Mouse (Mus musculus) cortical plate, adult 2 months (tissue): ENCODE data around the gene Astl. TPM values are rescaled to one million over a fixed set of nuclear protein-coding genes. Genes with fewer than 3 reads are reported as not detected.
A peak's percentile ranks its signal among the peaks of the same experiment; 100 is the strongest.

Source experiments
- H3K27ac ChIP-seq: fragments of 200-500 bp; 2 replicates; pipeline ENCODE4 v1.5.1; 2012; ENCODE audit warnings: low read length, control low read depth, inconsistent platforms; ENCODE audit not compliant: insufficient read depth
- H3K4me1 ChIP-seq: fragments of 200-500 bp; 2 replicates; pipeline ENCODE4 v1.6.1; 2011; ENCODE audit warnings: low read length; ENCODE audit not compliant: control insufficient read depth, insufficient read depth
- H3K4me3 ChIP-seq: fragments of 200-500 bp; 2 replicates; pipeline ENCODE4 v1.5.1; 2011; ENCODE audit warnings: mild to moderate bottlenecking, low read length, control low read depth; ENCODE audit not compliant: insufficient read depth
- CTCF ChIP-seq: fragments of 200-500 bp; IDR thresholded peaks from 2 replicates; pipeline ENCODE4 v1.5.1; 2011; ENCODE audit warnings: mild to moderate bottlenecking, control low read depth, low read length; ENCODE audit not compliant: insufficient read depth; ENCODE audit errors: extremely low read depth
- POLR2A ChIP-seq: fragments of 200-500 bp; IDR thresholded peaks from 2 replicates; pipeline ENCODE4 v1.6.1; 2011; ENCODE audit warnings: mild to moderate bottlenecking, low read length, control low read depth; ENCODE audit not compliant: insufficient read depth; ENCODE audit errors: extremely low read depth
- polyA plus RNA-seq: library from polyadenylated mRNA; depleted of rRNA; stranded (reverse); fragments of >200 nt; gene quantifications from 2 replicates; pipeline ENCODE4 v1.2.3, GENCODE M21; 2012

Astl gene
- polyA plus RNA-seq, 1 experiment = not detected

- H3K4me3 ChIP-seq = no peak within 1 kb of the TSS
- TF ChIP-seq CTCF = peak; percentile 87
- TF ChIP-seq POLR2A = no peak
- H3K27ac ChIP-seq = no peak within 1 kb of the TSS
- H3K4me1 ChIP-seq = no peaks in the 10 kb centered on the region
These were observed 24.2 kb downstream of the Astl start, which contains the start of gene Adra2b for GRCm38 (mm10) chr2:127362459-127363281. TSS of gene Adra2b (plus strand) at chr2:127363208.

GRCm38 (mm10) chr2:127363282-127363652, 24.8 kb downstream of the Astl start:
- TF ChIP-seq CTCF (no peak), POLR2A (no peak)
- no peak overlapping the region for H3K4me3 ChIP-seq
- no peak overlapping the region for H3K27ac ChIP-seq
- H3K4me1 ChIP-seq = no peaks in the 10 kb centered on the region

GRCm38 (mm10) chr2:127363696-127364095, 25.3 kb downstream of the Astl start:
- no peak for TF ChIP-seq CTCF
- TF ChIP-seq POLR2A = no peak
- H3K27ac ChIP-seq = no peak overlapping the region
- H3K4me1 ChIP-seq = no peaks in the 10 kb centered on the region
- H3K4me3 ChIP-seq = no peak overlapping the region

GRCm38 (mm10) chr2:127364452-127364851, 26.0 kb downstream of the Astl start:
- Histone ChIP-seq H3K27ac (no peak overlapping the region), H3K4me3 (no peak overlapping the region), H3K4me1 (no peaks in the 10 kb centered on the region)
- TF ChIP-seq CTCF (no peak), POLR2A (no peak)

GRCm38 (mm10) chr2:127367126-127367820, 28.8 kb downstream of the Astl start:
- H3K27ac ChIP-seq = no peak overlapping the region
- no peak overlapping the region for H3K4me3 ChIP-seq
- no peak for TF ChIP-seq CTCF
- no peak for TF ChIP-seq POLR2A
- peaks cover 1% of the 10 kb centered on the region; the same call in 1 of the 2 replicates for H3K4me1 ChIP-seq

- Histone ChIP-seq H3K4me3 (no peak overlapping the region), H3K27ac (no peak overlapping the region), H3K4me1 (peaks cover 1% of the 10 kb centered on the region; the same call in 1 of the 2 replicates)
- TF ChIP-seq CTCF (no peak), POLR2A (no peak)
These were observed 31.4 kb downstream of the Astl start for GRCm38 (mm10) chr2:127369703-127370376.

GRCm38 (mm10) chr2:127370561-127371483, 32.4 kb downstream of the Astl start:
- TF ChIP-seq POLR2A = no peak
- TF ChIP-seq CTCF = no peak
- no peak overlapping the region for H3K27ac ChIP-seq
- peaks cover 1% of the 10 kb centered on the region; the same call in 1 of the 2 replicates for H3K4me1 ChIP-seq
- H3K4me3 ChIP-seq = no peak overlapping the region

GRCm38 (mm10) chr2:127371484-127371861, 33.0 kb downstream of the Astl start:
- TF ChIP-seq CTCF (no peak), POLR2A (no peak)
- no peak overlapping the region for H3K4me3 ChIP-seq
- H3K4me1 ChIP-seq = peaks cover 1% of the 10 kb centered on the region; the same call in 1 of the 2 replicates
- H3K27ac ChIP-seq = no peak overlapping the region

GRCm38 (mm10) chr2:127372082-127372481, 33.6 kb downstream of the Astl start:
- H3K4me1 ChIP-seq = peaks cover 1% of the 10 kb centered on the region; the same call in 1 of the 2 replicates
- no peak for TF ChIP-seq CTCF
- no peak for TF ChIP-seq POLR2A
- H3K4me3 ChIP-seq = no peak overlapping the region
- no peak overlapping the region for H3K27ac ChIP-seq
